ENCODE assay signal across 9 mouse cellular contexts in the genomic region with DNA sequence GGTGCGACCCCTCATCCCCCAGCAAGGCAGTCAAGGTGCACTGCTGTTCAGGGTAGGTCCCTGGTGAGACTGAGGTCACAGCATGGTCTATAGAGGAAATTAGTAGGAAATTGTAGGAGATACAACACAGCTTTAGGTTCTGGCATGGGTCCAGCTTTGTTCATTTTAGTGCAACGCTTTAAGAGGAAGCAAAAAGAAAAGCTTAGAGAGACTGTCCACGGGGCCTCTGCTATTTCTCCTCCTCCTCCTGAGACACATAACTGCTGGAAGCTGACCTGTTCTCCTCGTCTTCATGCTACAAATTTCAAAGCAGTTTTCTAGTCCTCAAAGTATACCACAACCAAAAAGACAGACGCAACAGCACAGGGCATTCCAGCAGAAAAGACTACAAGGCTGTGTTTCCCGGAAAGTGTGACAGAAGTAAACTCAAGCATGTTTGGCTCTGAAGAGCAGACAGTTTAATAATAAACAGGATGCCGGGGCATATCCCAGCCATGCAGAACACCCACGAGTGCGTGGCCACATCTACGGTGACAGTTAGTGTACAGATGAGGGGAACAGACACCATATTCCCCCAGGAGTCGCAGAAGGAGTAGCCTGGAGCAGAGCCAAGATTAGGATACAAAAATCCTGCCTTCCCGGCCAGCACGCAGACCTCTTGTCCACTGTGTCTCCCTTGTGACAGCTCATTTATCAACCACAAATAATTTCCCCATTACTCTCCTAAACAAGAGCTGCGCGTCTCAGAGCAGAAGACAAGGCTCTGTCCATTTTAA. TPM values are rescaled to one million over a fixed set of nuclear protein-coding genes. Genes with fewer than 3 reads are reported as not detected.
DNase-seq lines count a peak whose midpoint lies in the region; ATAC-seq and TF ChIP-seq lines count a peak whose summit lies in the region.
"Had no signal": no experiment of that assay in that cellular context is flagged by ENCODE, and none has a peak within 500 bp of the region (broad histone marks: within the 10 kb centered on the region; RNA-seq: fewer than 3 reads in every experiment).

No protein-coding gene starts in this region.

- peak; percentile 42 for ATAC-seq in liver, embryonic 11.5 days (replicated peaks; ENCODE audit: low FRiP score)
- ATAC-seq in erythroid progenitor cell, adult 5-6 weeks (replicated peaks; ENCODE audit: low FRiP score, poor library complexity, severe bottlenecking), result no peak

- H3K27me3 ChIP-seq in liver, embryonic 11.5 days (replicated peaks; ENCODE audit: control insufficient read depth, insufficient read depth, low read length), result no peaks in the 10 kb centered on the region
- H3K27me3 ChIP-seq: megakaryocyte, embryonic 14.5 days had no signal

- peak overlapping the region; percentile 65 for H3K4me3 ChIP-seq in gastrocnemius, adult 2 months
- H3K4me3 ChIP-seq in liver, embryonic 11.5 days (ENCODE audit: low read depth, low read length), result no peak overlapping the region
- H3K4me3 ChIP-seq: megakaryocyte, embryonic 14.5 days had no signal

- no peak for TF ChIP-seq CTCF in gastrocnemius, adult 2 months (IDR thresholded peaks at IDR 0.05)

- 61% methylated on average over 15 of the region's 15 CpGs for WGBS in liver, embryonic 11.5 days

- peak; percentile 33 for DNase-seq in gastrocnemius, adult 2 months
- DNase-seq in gastrocnemius, postnatal 36 days, result no peak
- peak; percentile 50 to 59 for DNase-seq in cerebellum, postnatal 14 days
- DNase-seq in heart, postnatal 10 days, result peak; percentile 66 to 67
- peak; percentile 73 to 80 for DNase-seq in kidney, postnatal 36 days
- DNase-seq in liver, embryonic 11.5 days (ENCODE audit: low spot score), result no peak
- DNase-seq in right cerebral cortex, adult 2 months (ENCODE audit: low spot score in 2 of 2), result peak; percentile 51 to 57

- peaks cover 7% of the 10 kb centered on the region; the same call in 1 of the 2 replicates for H3K36me3 ChIP-seq in liver, embryonic 11.5 days (ENCODE audit: control insufficient read depth, insufficient read depth, low read length)

- no peak overlapping the region for H3K9ac ChIP-seq in liver, embryonic 11.5 days (ENCODE audit: low read depth, low read length)

- intact Hi-C loops in gastrocnemius, adult 2 months (cut with DNase I), result no loop called here
- intact Hi-C loops in gastrocnemius, postnatal 36 days (cut with DNase I), result no loop called here
- intact Hi-C loops in heart, postnatal 10 days (cut with DNase I), result loop anchor here (2.0 kb wide), 1 partner anchor 52 kb away; no protein-coding TSS in a partner anchor

- peak overlapping the region; percentile 37; the same call in 1 of the 2 replicates for H3K4me2 ChIP-seq in liver, embryonic 11.5 days

- peak overlapping the region; percentile 38 for H3K27ac ChIP-seq in gastrocnemius, adult 2 months
- H3K27ac ChIP-seq in liver, embryonic 11.5 days (ENCODE audit: low read depth, low read length), result peak overlapping the region; percentile 57

- no peaks in the 10 kb centered on the region for H3K9me3 ChIP-seq in liver, embryonic 11.5 days (ENCODE audit: control insufficient read depth, low read length)

- peaks cover 11% of the 10 kb centered on the region for H3K4me1 ChIP-seq in liver, embryonic 11.5 days (replicated peaks; ENCODE audit: control insufficient read depth, insufficient read depth, low read length)

RNA-seq across cellular contexts. Expression of a gene that starts 53.6 kb away (rescaled TPM):
- 1 to 10 TPM; 4.4 to 9.0 TPM for total RNA-seq in gastrocnemius, adult 2 months (2021)
- total RNA-seq in gastrocnemius, postnatal 36 days (2021), result 1 to 10 TPM; 4.6 to 4.7 TPM
- total RNA-seq in heart, postnatal 10 days (2021), result 10 to 100 TPM; 24.4 to 26.3 TPM
- 8.4 and 8.7 TPM in 2 replicates for polyA plus RNA-seq in liver, embryonic 11.5 days (2014; fragmentation: Nextera tagmentation; extraction: Ambion mirVana)
- total RNA-seq in erythroid progenitor cell, adult 5-6 weeks (2015; ENCODE audit: low replicate concordance), result 0.72 TPM in 1 of 2 replicates, not detected in the other
- 1.0 TPM in 1 of 2 replicates, not detected in the other for total RNA-seq in erythroid progenitor cell, adult 5-6 weeks (2017; ENCODE audit: low replicate concordance)

Comparison
In these comparisons a context has a peak if more than half of its experiments do, and no peak if none do; other contexts are left out.
1. DNase-seq: peak in gastrocnemius, adult 2 months (single experiment), cerebellum, postnatal 14 days (2 of 2), heart, postnatal 10 days (2 of 2), kidney, postnatal 36 days (2 of 2) and right cerebral cortex, adult 2 months (2 of 2); none in gastrocnemius, postnatal 36 days (0 of 2) and liver, embryonic 11.5 days (single experiment).